In genomic region chr8:126720473-126721145, GRCm38 (mm10) we compare ENCODE assay signal across 11 mouse cellular contexts.
DNase-seq lines count a peak whose midpoint lies in the region; ATAC-seq and TF ChIP-seq lines count a peak whose summit lies in the region.
"Had no signal": no experiment of that assay in that cellular context is flagged by ENCODE, and none has a peak within 500 bp of the region (broad histone marks: within the 10 kb centered on the region; RNA-seq: fewer than 3 reads in every experiment).

No protein-coding gene starts in this region.

- DNase-seq in hindbrain, postnatal 0 days (ENCODE audit: low spot score): no peak
- no peak for DNase-seq in kidney, postnatal 0 days (ENCODE audit: low spot score)
- DNase-seq in lung, postnatal 10 days: peak; percentile 55
- DNase-seq in midbrain, embryonic 10.5 days (ENCODE audit: low spot score): no peak
- no peak for DNase-seq in urinary bladder, postnatal 4 days (ENCODE audit: low spot score in 2 of 2)
- DNase-seq in T-cell, adult 2 months (ENCODE audit: low spot score): no peak
- DNase-seq: embryo, embryonic 11 days; midbrain, embryonic 14.5 days had no signal

- no peak for TF ChIP-seq CTCF in hindbrain, postnatal 0 days (IDR thresholded peaks at IDR 0.05; ENCODE audit: low read depth)
- no peak for TF ChIP-seq CTCF in bone marrow, adult 2 months (IDR thresholded peaks at IDR 0.05; ENCODE audit: control insufficient read depth, insufficient read depth, low read length)
- TF ChIP-seq CTCF in kidney, postnatal 0 days (IDR thresholded peaks at IDR 0.05; ENCODE audit: low read depth): no peak

- H3K4me1 ChIP-seq in hindbrain, embryonic 16.5 days (ENCODE audit: control insufficient read depth, insufficient read depth, low read depth, low read length): no peaks in the 10 kb centered on the region; the same call in 1 of the 2 replicates
- peaks cover 9% of the 10 kb centered on the region; the same call in 1 of the 2 replicates for H3K4me1 ChIP-seq in hindbrain, postnatal 0 days (ENCODE audit: insufficient read depth, low read length)
- H3K4me1 ChIP-seq in bone marrow, adult 2 months (ENCODE audit: control insufficient read depth, insufficient read depth, low read length): peaks cover 17% of the 10 kb centered on the region
- peaks cover 16% of the 10 kb centered on the region; the same call in 1 of the 2 replicates for H3K4me1 ChIP-seq in kidney, postnatal 0 days (replicated peaks; ENCODE audit: insufficient read depth, low read length)
- H3K4me1 ChIP-seq in midbrain, embryonic 10.5 days: peaks cover 9% of the 10 kb centered on the region

- no peak overlapping the region for H3K4me3 ChIP-seq in hindbrain, embryonic 16.5 days (ENCODE audit: low read length)
- H3K4me3 ChIP-seq in hindbrain, postnatal 0 days (ENCODE audit: low read length): no peak overlapping the region
- no peak overlapping the region for H3K4me3 ChIP-seq in bone marrow, adult 2 months (replicated peaks; ENCODE audit: control insufficient read depth, low read depth, low read length)
- no peak overlapping the region for H3K4me3 ChIP-seq in kidney, postnatal 0 days (replicated peaks; ENCODE audit: low read depth, low read length)
- H3K4me3 ChIP-seq in midbrain, embryonic 10.5 days: no peak overlapping the region
- H3K4me3 ChIP-seq: forebrain, embryonic 12.5 days had no signal

- WGBS in hindbrain, embryonic 16.5 days: 85% methylated on average over 4 of the region's 4 CpGs
- 76% methylated on average over 4 of the region's 4 CpGs for WGBS in hindbrain, postnatal 0 days
- 36% methylated on average over 4 of the region's 4 CpGs for WGBS in bone marrow, adult 2 months
- 69% methylated on average over 4 of the region's 4 CpGs for WGBS in kidney, postnatal 0 days
- WGBS in midbrain, embryonic 10.5 days: 88% methylated on average over 4 of the region's 4 CpGs

- H3K27me3 ChIP-seq in hindbrain, embryonic 16.5 days (replicated peaks; ENCODE audit: control insufficient read depth, insufficient read depth, low read length): no peaks in the 10 kb centered on the region
- no peaks in the 10 kb centered on the region for H3K27me3 ChIP-seq in hindbrain, postnatal 0 days (ENCODE audit: insufficient read depth, low read length)
- H3K27me3 ChIP-seq in kidney, postnatal 0 days (ENCODE audit: insufficient read depth, low read length): no peaks in the 10 kb centered on the region
- H3K27me3 ChIP-seq in midbrain, embryonic 10.5 days (ENCODE audit: low read depth, poor library complexity, severe bottlenecking): no peaks in the 10 kb centered on the region
- H3K27me3 ChIP-seq: forebrain, embryonic 12.5 days had no signal

- H3K36me3 ChIP-seq in hindbrain, embryonic 16.5 days (ENCODE audit: control insufficient read depth, insufficient read depth, low read length): no peaks in the 10 kb centered on the region
- no peaks in the 10 kb centered on the region for H3K36me3 ChIP-seq in hindbrain, postnatal 0 days (ENCODE audit: insufficient read depth, low read length)
- H3K36me3 ChIP-seq in kidney, postnatal 0 days (ENCODE audit: insufficient read depth, low read length): no peaks in the 10 kb centered on the region
- no peaks in the 10 kb centered on the region for H3K36me3 ChIP-seq in midbrain, embryonic 10.5 days
- H3K36me3 ChIP-seq: forebrain, embryonic 12.5 days had no signal

- TF ChIP-seq POLR2A in bone marrow, adult 2 months (IDR thresholded peaks at IDR 0.05; ENCODE audit: borderline replicate concordance, control insufficient read depth, low read depth, low read length): no peak

- no peak overlapping the region for H3K27ac ChIP-seq in hindbrain, embryonic 16.5 days (ENCODE audit: low read depth, low read length)
- H3K27ac ChIP-seq in hindbrain, postnatal 0 days: no peak overlapping the region
- peak overlapping the region; percentile 68 for H3K27ac ChIP-seq in bone marrow, adult 2 months (ENCODE audit: control insufficient read depth, insufficient read depth, low read depth, low read length, poor library complexity)
- peak overlapping the region; percentile 69 for H3K27ac ChIP-seq in kidney, postnatal 0 days
- no peak overlapping the region for H3K27ac ChIP-seq in midbrain, embryonic 10.5 days (replicated peaks)
- H3K27ac ChIP-seq: forebrain, embryonic 12.5 days had no signal

- ATAC-seq in hindbrain, embryonic 16.5 days: peak; percentile 30; the same call in 1 of the 2 replicates
- no peak for ATAC-seq in hindbrain, postnatal 0 days
- peak; percentile 89 for ATAC-seq in kidney, postnatal 0 days (replicated peaks; ENCODE audit: low FRiP score, low read depth)

- H3K9ac ChIP-seq in hindbrain, embryonic 16.5 days (ENCODE audit: low read depth, low read length): no peak overlapping the region
- H3K9ac ChIP-seq in hindbrain, postnatal 0 days (replicated peaks; ENCODE audit: low read length): no peak overlapping the region
- H3K9ac ChIP-seq in kidney, postnatal 0 days (ENCODE audit: low read depth, low read length): no peak overlapping the region
- H3K9ac ChIP-seq: forebrain, embryonic 12.5 days had no signal

- H3K9me3 ChIP-seq in hindbrain, embryonic 16.5 days (ENCODE audit: control insufficient read depth, low read length): no peaks in the 10 kb centered on the region
- no peaks in the 10 kb centered on the region for H3K9me3 ChIP-seq in hindbrain, postnatal 0 days (ENCODE audit: low read length)
- no peaks in the 10 kb centered on the region for H3K9me3 ChIP-seq in kidney, postnatal 0 days (replicated peaks; ENCODE audit: low read length)
- no peaks in the 10 kb centered on the region for H3K9me3 ChIP-seq in midbrain, embryonic 10.5 days (replicated peaks)
- H3K9me3 ChIP-seq: forebrain, embryonic 12.5 days had no signal

- H3K4me2 ChIP-seq in hindbrain, embryonic 16.5 days (ENCODE audit: low read length): no peak overlapping the region
- no peak overlapping the region for H3K4me2 ChIP-seq in hindbrain, postnatal 0 days (ENCODE audit: low read depth, low read length)
- no peak overlapping the region for H3K4me2 ChIP-seq in kidney, postnatal 0 days (ENCODE audit: low read length)
- H3K4me2 ChIP-seq: forebrain, embryonic 12.5 days had no signal

Comparison
In these comparisons a context has a peak if more than half of its experiments do, and no peak if none do; other contexts are left out.
1. H3K27ac ChIP-seq: peak in bone marrow, adult 2 months (single experiment) and kidney, postnatal 0 days (single experiment); none in hindbrain, embryonic 16.5 days (single experiment), hindbrain, postnatal 0 days (single experiment) and midbrain, embryonic 10.5 days (single experiment).